Mouse (Mus musculus): ENCODE results near the gene Rbfox3. TPM values are rescaled to one million over a fixed set of nuclear protein-coding genes. Genes with fewer than 3 reads are reported as not detected.
A peak's percentile ranks its signal among the peaks of the same experiment; 100 is the strongest.

Rbfox3 gene
- polyA plus RNA-seq, 1 experiment from 2014 or later: 1.5 TPM

DNA sequence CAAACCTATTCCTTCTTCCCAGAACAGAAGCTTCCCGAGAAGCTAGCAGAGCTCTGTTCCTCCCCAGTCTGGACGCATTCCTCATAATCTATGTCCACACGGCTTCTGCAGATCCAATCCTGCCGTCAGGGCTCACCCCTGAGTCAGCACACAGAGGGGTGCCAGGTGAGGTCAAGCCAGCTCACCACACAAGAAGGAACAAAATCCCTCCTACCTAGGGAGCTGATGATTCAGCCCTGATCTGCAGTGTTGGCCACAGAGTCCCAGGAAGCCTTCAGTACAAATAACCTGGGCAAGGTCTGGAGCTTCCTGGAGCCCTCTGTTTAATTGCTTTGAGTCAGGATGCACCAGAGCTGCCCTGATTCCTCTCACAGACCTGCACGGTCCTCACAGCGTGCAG is 60.0 kb downstream of the Rbfox3 start:
- H3K27me3 ChIP-seq: no peaks in the 10 kb centered on the region
- no peak for ATAC-seq (ENCODE audit: insufficient number of reproducible peaks, insufficient read depth, low FRiP score, low TSS enrichment, low read depth)
- no peak overlapping the region for H3K27ac ChIP-seq
- H3K9ac ChIP-seq: no peak overlapping the region
- H3K9me3 ChIP-seq: no peaks in the 10 kb centered on the region
- peaks cover 7% of the 10 kb centered on the region; the same call in 1 of the 2 replicates for H3K4me1 ChIP-seq
- H3K36me3 ChIP-seq: no peaks in the 10 kb centered on the region
- 72% methylated on average over 6 of the region's 6 CpGs for WGBS
- no peak overlapping the region for H3K4me3 ChIP-seq
- H3K4me2 ChIP-seq: no peak overlapping the region

DNA sequence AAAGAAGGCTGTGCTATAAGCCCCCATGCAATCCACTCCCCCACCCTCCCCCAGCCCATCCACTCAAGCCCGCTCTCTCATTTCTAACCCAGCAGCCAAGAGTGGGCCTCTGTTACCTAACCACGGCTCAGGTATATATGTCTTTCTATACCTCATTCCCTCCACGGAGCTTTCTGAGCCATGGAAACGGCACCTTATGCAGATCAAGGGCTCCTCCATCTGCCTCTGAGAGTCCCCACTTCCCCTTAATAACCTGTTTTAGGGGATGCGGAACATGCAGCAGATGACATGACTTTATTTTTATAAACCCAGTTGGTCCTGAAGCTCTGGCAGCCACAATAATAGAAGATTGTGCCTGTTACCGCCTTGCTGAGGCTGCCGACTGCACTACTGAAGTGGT is 63.4 kb downstream of the Rbfox3 start:
- no peak overlapping the region for H3K27ac ChIP-seq
- peaks cover 7% of the 10 kb centered on the region; the same call in 1 of the 2 replicates for H3K4me1 ChIP-seq
- no peak overlapping the region for H3K4me2 ChIP-seq
- no peaks in the 10 kb centered on the region for H3K27me3 ChIP-seq
- no peak overlapping the region for H3K4me3 ChIP-seq
- no peak for ATAC-seq (ENCODE audit: insufficient number of reproducible peaks, insufficient read depth, low FRiP score, low TSS enrichment, low read depth)
- no peaks in the 10 kb centered on the region for H3K9me3 ChIP-seq
- H3K9ac ChIP-seq: no peak overlapping the region
- 77% methylated on average over 7 of the region's 7 CpGs for WGBS
- no peaks in the 10 kb centered on the region for H3K36me3 ChIP-seq

DNA sequence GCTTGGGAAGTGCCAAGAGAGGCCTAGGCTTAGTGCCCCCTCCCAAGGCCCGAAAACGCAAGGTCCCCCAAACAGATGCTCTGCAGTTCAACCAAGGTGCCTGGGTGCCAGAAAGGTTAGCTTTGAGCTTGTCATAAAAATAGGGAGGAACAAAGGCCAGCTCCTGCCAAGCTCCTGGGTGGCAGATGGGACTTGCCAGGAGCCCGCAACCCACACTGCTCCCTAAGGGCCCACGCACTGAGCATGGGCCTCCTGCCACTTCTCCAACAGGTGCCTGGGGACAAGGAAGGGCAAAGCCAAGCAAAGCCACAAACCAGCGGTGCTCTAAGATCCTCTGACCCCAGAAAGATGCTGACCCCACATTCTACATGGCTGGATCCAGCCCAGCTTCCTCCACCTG is 70.4 kb downstream of the Rbfox3 start:
- no peak overlapping the region for H3K27ac ChIP-seq
- H3K36me3 ChIP-seq: no peaks in the 10 kb centered on the region
- H3K4me1 ChIP-seq: no peaks in the 10 kb centered on the region
- no peaks in the 10 kb centered on the region for H3K9me3 ChIP-seq
- no peak overlapping the region for H3K9ac ChIP-seq
- 82% methylated on average over 5 of the region's 5 CpGs for WGBS
- no peaks in the 10 kb centered on the region; the same call in 1 of the 2 replicates for H3K27me3 ChIP-seq
- H3K4me3 ChIP-seq: no peak overlapping the region
- no peak for ATAC-seq (ENCODE audit: insufficient number of reproducible peaks, insufficient read depth, low FRiP score, low TSS enrichment, low read depth)
- no peak overlapping the region for H3K4me2 ChIP-seq

DNA sequence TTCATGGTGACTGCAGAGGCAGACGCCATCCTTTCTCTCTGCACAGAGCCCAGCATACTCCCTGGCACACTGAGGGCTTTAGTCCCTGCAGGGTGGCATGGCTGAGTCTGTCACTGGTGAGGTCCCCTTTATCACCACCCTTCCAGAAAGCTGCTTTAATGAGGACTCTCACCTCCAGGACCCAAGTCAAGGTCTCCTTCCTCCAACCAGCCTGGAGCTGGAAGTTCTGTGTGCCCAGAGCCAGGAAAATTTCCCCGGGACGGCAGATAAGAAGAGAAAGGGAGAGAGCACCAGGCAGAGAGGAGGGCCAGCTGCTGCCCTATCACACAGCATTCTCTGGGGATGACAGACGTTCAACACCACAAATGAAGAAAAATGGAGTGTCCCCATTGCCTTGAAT is 73.2 kb downstream of the Rbfox3 start:
- Histone ChIP-seq H3K4me3 (no peak overlapping the region), H3K27me3 (no peaks in the 10 kb centered on the region; the same call in 1 of the 2 replicates)

DNA sequence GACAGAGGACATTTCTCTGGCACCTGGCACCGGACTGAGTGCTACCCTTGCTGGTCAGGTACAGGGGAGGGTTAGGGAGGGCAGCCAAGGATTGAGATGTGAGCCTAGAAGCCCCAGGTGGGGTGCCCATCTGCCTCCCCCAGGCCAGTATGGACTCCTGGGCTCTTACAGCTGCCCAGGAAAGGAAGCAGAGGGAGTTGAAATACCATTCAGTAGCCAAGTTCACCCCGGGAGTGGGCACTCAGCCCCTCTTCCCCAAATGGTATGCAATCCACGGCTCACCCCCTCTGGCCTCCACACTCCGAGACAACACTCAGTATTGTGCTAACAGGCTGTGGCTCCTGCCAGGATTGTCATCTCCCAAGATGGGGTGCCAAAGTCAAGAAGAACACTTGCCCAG is 74.5 kb downstream of the Rbfox3 start:
- Histone ChIP-seq H3K27ac (no peak overlapping the region), H3K9ac (no peak overlapping the region), H3K4me1 (no peaks in the 10 kb centered on the region), H3K4me3 (no peak overlapping the region), H3K27me3 (no peaks in the 10 kb centered on the region; the same call in 1 of the 2 replicates), H3K9me3 (no peaks in the 10 kb centered on the region), H3K36me3 (no peaks in the 10 kb centered on the region), H3K4me2 (no peak overlapping the region)
- WGBS: 61% methylated on average over 4 of the region's 4 CpGs
- ATAC-seq (ENCODE audit: insufficient number of reproducible peaks, insufficient read depth, low FRiP score, low TSS enrichment, low read depth): no peak

More for the DNA sequence above, 73.2 kb downstream of the Rbfox3 start:
- H3K4me1 ChIP-seq: no peaks in the 10 kb centered on the region
- H3K4me2 ChIP-seq: no peak overlapping the region
- H3K9me3 ChIP-seq: no peaks in the 10 kb centered on the region
- ATAC-seq (ENCODE audit: insufficient number of reproducible peaks, insufficient read depth, low FRiP score, low TSS enrichment, low read depth): no peak
- H3K27ac ChIP-seq: no peak overlapping the region
- no peak overlapping the region for H3K9ac ChIP-seq
- no peaks in the 10 kb centered on the region for H3K36me3 ChIP-seq
- WGBS: 55% methylated on average over 4 of the region's 4 CpGs

DNA sequence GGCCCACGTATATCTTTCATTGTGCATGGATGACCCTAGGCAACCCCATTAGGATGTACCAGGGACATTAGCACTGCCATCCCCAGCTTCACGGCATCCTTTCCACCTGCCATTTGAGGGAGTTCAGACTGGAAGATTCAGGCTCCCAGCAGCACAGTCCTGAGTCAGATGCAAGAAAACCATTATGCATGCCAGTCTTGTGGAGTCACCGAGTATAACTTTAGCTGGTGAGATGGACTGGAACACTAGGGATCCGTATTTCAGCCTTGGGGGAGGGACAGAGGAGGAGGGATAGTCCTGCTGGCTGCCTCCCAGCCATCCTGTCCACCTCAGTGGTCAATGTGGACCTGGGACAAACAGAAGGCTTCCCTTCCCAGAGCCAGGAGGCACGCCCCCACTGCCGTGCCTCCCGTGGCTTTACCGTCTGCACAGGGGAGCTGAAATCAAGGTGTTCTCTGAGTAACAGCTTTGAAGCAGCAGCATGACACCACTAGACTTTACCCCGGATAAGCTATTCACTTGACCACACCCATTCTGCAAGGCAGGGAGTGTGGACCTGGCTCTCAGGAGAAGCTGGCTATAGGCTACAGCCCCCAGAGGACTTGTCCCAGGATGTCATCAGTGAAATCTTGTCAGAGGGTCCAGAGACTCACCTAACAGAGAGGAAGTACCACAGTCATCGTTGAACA is 78.5 kb downstream of the Rbfox3 start:
- WGBS: 73% methylated on average over 10 of the region's 10 CpGs
- Histone ChIP-seq H3K4me1 (no peaks in the 10 kb centered on the region), H3K4me2 (no peak overlapping the region), H3K27me3 (no peaks in the 10 kb centered on the region; the same call in 1 of the 2 replicates), H3K36me3 (no peaks in the 10 kb centered on the region), H3K9ac (no peak overlapping the region), H3K4me3 (no peak overlapping the region), H3K9me3 (no peaks in the 10 kb centered on the region), H3K27ac (no peak overlapping the region)
- no peak for ATAC-seq (ENCODE audit: insufficient number of reproducible peaks, insufficient read depth, low FRiP score, low TSS enrichment, low read depth)

DNA sequence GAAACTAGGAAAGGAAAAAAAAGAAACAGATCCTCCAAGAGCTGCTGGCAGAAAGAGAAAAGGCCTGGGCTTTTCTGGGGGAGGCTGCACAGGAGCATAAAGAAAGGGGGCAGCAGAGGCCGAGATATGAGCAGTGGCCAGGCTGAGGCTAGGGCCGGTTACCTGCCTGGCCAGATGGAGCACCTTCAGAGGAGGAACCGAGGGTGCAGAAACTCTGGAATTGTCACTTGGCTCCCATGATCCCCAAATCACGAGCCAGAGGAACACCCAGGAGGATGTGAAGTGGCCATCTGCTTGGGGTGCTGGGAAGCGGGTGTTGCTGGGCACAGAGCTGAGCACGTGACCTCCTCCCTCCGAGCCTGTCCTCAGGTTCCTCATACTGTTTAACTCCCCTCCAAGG is 79.7 kb downstream of the Rbfox3 start:
- 64% methylated on average over 7 of the region's 7 CpGs for WGBS
- no peak for ATAC-seq (ENCODE audit: insufficient number of reproducible peaks, insufficient read depth, low FRiP score, low TSS enrichment, low read depth)
- H3K9ac ChIP-seq: 0 out of 2 replicates have a peak overlapping the region, but pooled peaks have one; percentile 16
- no peaks in the 10 kb centered on the region for H3K36me3 ChIP-seq
- H3K27ac ChIP-seq: no peak overlapping the region
- no peak overlapping the region for H3K4me2 ChIP-seq
- H3K27me3 ChIP-seq: no peaks in the 10 kb centered on the region; the same call in 1 of the 2 replicates
- H3K4me1 ChIP-seq: no peaks in the 10 kb centered on the region
- H3K9me3 ChIP-seq: no peaks in the 10 kb centered on the region
- no peak overlapping the region for H3K4me3 ChIP-seq

DNA sequence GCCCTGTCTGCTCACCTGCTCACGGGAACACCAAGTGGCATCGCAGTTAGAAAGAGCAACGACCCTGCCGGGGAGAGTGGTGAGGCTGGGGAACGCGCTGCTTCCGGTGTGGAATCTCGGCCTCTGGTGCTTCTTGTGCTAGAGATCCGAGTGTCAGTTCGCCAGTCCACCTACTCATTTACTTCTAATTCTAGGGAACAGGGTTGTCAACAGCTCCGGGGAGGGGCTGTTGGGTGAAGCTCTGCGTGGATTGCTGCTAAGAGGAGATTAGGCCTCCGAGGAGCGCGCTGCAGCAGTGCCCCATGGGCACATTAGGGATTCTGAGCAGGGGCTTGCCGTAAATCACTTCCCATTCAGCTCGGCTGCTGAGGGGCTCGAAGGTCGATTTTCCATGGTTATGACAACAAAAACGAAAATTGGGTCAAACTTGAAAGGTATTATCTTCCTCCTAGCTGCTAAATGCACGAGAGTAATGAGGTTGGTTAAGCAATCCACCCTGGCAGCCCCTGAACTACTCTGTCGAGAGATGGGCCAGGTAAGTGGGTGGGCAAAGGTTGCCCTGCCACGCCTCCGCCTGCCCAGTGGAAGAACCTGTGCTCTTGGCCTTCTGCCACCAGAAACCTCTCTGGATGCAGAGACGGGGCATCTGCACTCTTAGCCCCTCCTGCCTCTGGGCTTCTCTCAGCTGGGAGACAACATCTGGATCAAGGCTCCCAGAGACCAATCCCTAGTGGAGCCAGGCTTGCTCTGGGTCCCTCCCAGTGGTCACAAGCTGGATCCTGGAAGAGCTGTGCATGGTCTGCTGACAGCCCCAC is 85.9 kb downstream of the Rbfox3 start:
- Histone ChIP-seq H3K9ac (0 out of 2 replicates have a peak overlapping the region, but pooled peaks have one; percentile 27), H3K4me2 (no peak overlapping the region)
- WGBS: 55% methylated on average over 25 of the region's 25 CpGs

DNA sequence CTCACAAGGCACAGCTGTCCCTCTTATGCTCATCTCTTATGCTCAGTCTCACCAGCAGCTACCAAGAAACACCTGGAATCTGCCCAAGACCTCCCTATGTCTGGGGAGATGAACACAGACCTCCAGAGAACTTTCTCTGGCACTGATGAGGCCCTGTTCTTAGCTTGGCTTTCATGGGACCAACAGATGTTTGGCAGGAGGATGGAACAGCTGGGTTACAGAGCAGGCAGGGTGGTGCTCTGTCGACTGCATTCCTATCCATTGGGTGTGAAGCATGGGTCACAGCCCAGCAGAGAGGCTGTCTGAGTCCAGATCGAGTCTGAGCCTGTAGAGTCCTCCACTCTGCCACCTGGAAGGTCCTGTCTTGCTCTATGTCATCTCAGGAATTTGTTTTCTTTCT is 90.0 kb downstream of the Rbfox3 start:
- Histone ChIP-seq H3K4me3 (no peak overlapping the region), H3K27ac (no peak overlapping the region), H3K27me3 (peaks cover 4% of the 10 kb centered on the region; the same call in 1 of the 2 replicates), H3K9me3 (no peaks in the 10 kb centered on the region), H3K4me1 (0 out of 2 replicates have a peak, but pooled peaks cover 2% of the 10 kb centered on the region), H3K9ac (no peak overlapping the region), H3K36me3 (no peaks in the 10 kb centered on the region), H3K4me2 (no peak overlapping the region)
- 45% methylated on average over 2 of the region's 2 CpGs for WGBS
- ATAC-seq (ENCODE audit: insufficient number of reproducible peaks, insufficient read depth, low FRiP score, low TSS enrichment, low read depth): no peak

More for the DNA sequence above, 85.9 kb downstream of the Rbfox3 start:
- Histone ChIP-seq H3K27ac (no peak overlapping the region), H3K4me1 (no peaks in the 10 kb centered on the region), H3K36me3 (no peaks in the 10 kb centered on the region), H3K27me3 (peaks cover 4% of the 10 kb centered on the region; the same call in 1 of the 2 replicates), H3K9me3 (no peaks in the 10 kb centered on the region), H3K4me3 (no peak overlapping the region)
- no peak for ATAC-seq (ENCODE audit: insufficient number of reproducible peaks, insufficient read depth, low FRiP score, low TSS enrichment, low read depth)

DNA sequence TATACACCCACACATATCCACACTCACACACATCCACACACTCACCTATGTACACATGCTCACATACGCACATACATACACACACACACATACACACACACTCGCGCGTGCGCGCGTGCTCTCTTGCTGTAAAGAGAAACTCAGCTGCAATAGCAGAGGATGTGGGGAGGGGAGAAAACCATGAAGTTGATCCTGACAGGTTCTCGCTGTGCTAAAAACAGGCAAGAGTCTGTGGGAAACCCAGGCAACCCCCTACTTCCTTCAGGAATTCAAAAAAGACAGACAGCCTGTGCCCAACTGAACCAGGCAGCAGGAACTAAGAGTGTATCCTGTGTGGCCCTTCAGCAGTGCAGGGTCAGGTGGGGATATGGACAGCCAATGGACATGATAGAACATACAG is 92.9 kb downstream of the Rbfox3 start:
- 0 out of 2 replicates have a peak, but pooled peaks cover 2% of the 10 kb centered on the region for H3K4me1 ChIP-seq
- H3K36me3 ChIP-seq: no peaks in the 10 kb centered on the region
- H3K4me2 ChIP-seq: no peak overlapping the region
- WGBS: 93% methylated on average over 8 of the region's 8 CpGs
- no peak overlapping the region for H3K27ac ChIP-seq
- H3K9me3 ChIP-seq: no peaks in the 10 kb centered on the region
- H3K9ac ChIP-seq: no peak overlapping the region
- H3K27me3 ChIP-seq: no peaks in the 10 kb centered on the region
- no peak overlapping the region for H3K4me3 ChIP-seq
- ATAC-seq (ENCODE audit: insufficient number of reproducible peaks, insufficient read depth, low FRiP score, low TSS enrichment, low read depth): no peak

DNA sequence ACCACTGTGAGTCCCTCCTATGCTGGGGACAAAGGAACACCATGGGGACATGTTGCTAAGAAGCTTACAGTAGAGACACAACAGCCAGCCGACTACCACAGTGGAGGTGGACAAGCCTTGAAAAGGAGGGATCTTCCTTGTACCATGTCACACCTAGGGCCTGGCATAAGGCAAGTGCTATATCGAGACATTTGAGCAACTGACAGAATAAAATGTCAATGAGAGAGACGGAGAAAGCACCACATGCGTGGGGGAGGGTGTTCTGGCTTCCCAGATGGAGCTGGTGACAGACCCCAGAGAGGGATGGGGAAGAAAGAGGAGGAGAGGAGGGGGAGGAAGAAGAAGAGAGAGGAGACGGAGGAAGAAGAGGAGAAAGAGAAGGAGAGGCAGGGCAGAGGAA is 96.3 kb downstream of the Rbfox3 start:
- Histone ChIP-seq H3K27me3 (no peaks in the 10 kb centered on the region), H3K9me3 (no peaks in the 10 kb centered on the region), H3K9ac (no peak overlapping the region), H3K27ac (no peak overlapping the region), H3K4me2 (no peak overlapping the region), H3K4me3 (no peak overlapping the region), H3K4me1 (no peaks in the 10 kb centered on the region), H3K36me3 (no peaks in the 10 kb centered on the region)
- WGBS: 68% methylated on average over 5 of the region's 5 CpGs
- ATAC-seq (ENCODE audit: insufficient number of reproducible peaks, insufficient read depth, low FRiP score, low TSS enrichment, low read depth): no peak

DNA sequence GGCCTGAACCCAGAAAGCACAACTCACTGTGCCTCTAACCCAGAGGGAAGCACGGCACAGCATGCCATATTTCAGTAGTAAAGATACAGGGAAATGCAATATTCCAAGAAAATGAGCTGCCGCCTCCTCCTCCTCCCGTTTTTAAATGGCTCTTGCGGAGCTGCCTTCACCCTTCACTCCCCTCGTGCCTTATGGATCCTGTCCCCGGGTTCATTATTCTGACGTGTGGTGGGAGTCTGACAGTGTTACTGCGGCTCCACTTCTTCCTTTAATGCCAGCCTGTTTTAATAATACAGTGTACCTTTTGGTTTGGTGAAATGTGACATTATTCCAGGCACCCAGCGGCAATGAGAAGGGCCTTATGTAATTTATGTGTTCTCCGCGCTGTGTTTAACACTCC is 97.5 kb downstream of the Rbfox3 start:
- Histone ChIP-seq H3K4me3 (no peak overlapping the region), H3K9ac (no peak overlapping the region), H3K27ac (no peak overlapping the region), H3K9me3 (no peaks in the 10 kb centered on the region), H3K27me3 (no peaks in the 10 kb centered on the region), H3K4me2 (no peak overlapping the region), H3K4me1 (no peaks in the 10 kb centered on the region), H3K36me3 (no peaks in the 10 kb centered on the region)
- no peak for ATAC-seq (ENCODE audit: insufficient number of reproducible peaks, insufficient read depth, low FRiP score, low TSS enrichment, low read depth)
- WGBS: 55% methylated on average over 11 of the region's 11 CpGs
